Mouse (Mus musculus) embryonic facial prominence, embryonic 11.5 days (tissue): ENCODE measurements at regions not wholly inside any gene's neighbourhood (a gene's known extent, or its start where the extent isn't known, plus 50 kb on each side); places are given as distances from the start of the nearest gene placed in this dataset.

Source experiments
- ATAC-seq: fragments of 200-750 bp; cut with Nextera tagmentation; replicated peaks from 2 replicates; pipeline ENCODE4 v1.8.0; 2017; ENCODE audit warnings: low read depth; ENCODE audit not compliant: insufficient number of reproducible peaks, low FRiP score, low TSS enrichment
- DNase-seq: peaks from one replicate; pipeline ENCODE4 v3.0.0-alpha.2; 2015; ENCODE audit warnings: low spot score
- H3K27ac ChIP-seq: fragments of 300-500 bp; sonication (generic); replicated peaks from 2 replicates; pipeline ENCODE4 v1.5.1; 2014; ENCODE audit warnings: mild to moderate bottlenecking, low read depth, low read length, control low read depth
- H3K27me3 ChIP-seq: fragments of 300-500 bp; sonication (generic); 2 replicates; pipeline ENCODE4 v1.6.1; 2014; ENCODE audit warnings: mild to moderate bottlenecking, low read length, moderate library complexity, mixed read lengths; ENCODE audit not compliant: control insufficient read depth, insufficient read depth
- H3K36me3 ChIP-seq: fragments of 300-500 bp; sonication (generic); replicated peaks from 2 replicates; pipeline ENCODE4 v1.6.1; 2014; ENCODE audit warnings: low read depth, mild to moderate bottlenecking, low read length, moderate library complexity, mixed read lengths; ENCODE audit not compliant: control insufficient read depth, insufficient read depth
- H3K4me1 ChIP-seq: fragments of 300-500 bp; sonication (generic); 2 replicates; pipeline ENCODE4 v1.6.1; 2014; ENCODE audit warnings: low read length, mixed read lengths; ENCODE audit not compliant: control insufficient read depth, insufficient read depth
- H3K4me2 ChIP-seq: fragments of 300-500 bp; sonication (generic); 2 replicates; pipeline ENCODE4 v1.6.1; 2014; ENCODE audit warnings: low read depth, mild to moderate bottlenecking, control low read depth, low read length, moderate library complexity
- H3K4me3 ChIP-seq: fragments of 300-500 bp; sonication (generic); 2 replicates; pipeline ENCODE4 v1.5.1; 2014; ENCODE audit warnings: low read depth, low read length, control low read depth
- H3K9ac ChIP-seq: fragments of 300-500 bp; sonication (generic); replicated peaks from 2 replicates; pipeline ENCODE4 v1.6.1; 2014; ENCODE audit warnings: mild to moderate bottlenecking, control low read depth, low read length
- H3K9me3 ChIP-seq: fragments of 300-500 bp; sonication (generic); replicated peaks from 2 replicates; pipeline ENCODE4 v1.6.1; 2016; ENCODE audit warnings: mild to moderate bottlenecking, low read length, inconsistent platforms, mixed read lengths; ENCODE audit not compliant: control insufficient read depth
- WGBS: fragments of 180-500 bp; shearing (Covaris S2); extraction: QIAGEN DNeasy Blood & Tissue Kit; methylation state at CpG from one replicate; pipeline ENCODE4 v1.1.7; 2014; 5-methylcytosine and 5-hydroxymethylcytosine counted together

DNA sequence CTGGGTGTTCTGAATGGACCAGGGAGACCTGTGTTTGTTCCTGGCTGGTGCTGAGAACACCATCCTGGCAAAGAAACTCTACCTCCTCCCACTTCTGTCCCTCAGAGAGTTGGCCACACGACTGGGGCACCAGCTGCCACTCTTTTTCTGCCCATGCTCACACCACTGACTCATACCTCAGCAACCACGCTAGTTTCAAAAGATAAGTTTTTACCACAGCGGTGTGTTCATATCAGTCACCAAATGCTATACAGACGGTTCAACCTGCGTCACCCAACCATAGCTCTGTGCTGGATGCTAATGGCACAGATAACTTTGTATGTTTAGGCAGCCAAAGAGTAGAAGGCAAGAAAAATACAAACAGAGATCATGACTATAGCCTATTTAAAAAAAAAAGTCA is 235.4 kb upstream of the Klf3 start:
- no peaks in the 10 kb centered on the region for H3K9me3 ChIP-seq
- H3K4me2 ChIP-seq: no peak overlapping the region
- H3K27ac ChIP-seq: no peak overlapping the region
- H3K4me3 ChIP-seq: no peak overlapping the region
- H3K36me3 ChIP-seq: no peaks in the 10 kb centered on the region
- no peaks in the 10 kb centered on the region for H3K27me3 ChIP-seq
- 94% methylated on average over 5 of the region's 5 CpGs for WGBS
- H3K9ac ChIP-seq: no peak overlapping the region
- H3K4me1 ChIP-seq: no peaks in the 10 kb centered on the region
- no peak for DNase-seq
- no peak for ATAC-seq

DNA sequence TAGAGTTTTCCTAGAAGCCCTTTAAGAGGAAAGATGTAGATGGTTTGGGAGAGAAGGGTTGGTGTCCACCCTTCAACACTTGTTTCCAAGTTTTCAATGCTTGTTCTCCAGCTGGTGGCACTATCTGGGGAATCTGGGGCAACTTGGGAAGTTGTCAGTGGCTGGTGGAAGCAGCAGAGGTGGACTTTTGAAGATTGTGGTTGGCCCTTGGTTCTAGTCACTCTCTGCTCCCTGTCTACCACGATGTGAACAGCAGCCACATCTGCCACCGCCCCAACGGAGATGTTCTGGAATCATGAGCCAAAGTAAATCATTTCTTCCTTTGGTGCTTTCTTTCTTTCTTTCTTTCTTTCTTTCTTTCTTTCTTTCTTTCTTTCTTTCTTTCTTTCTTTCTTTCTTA is 234.9 kb upstream of the Klf3 start:
- Histone ChIP-seq H3K9me3 (no peaks in the 10 kb centered on the region), H3K4me3 (no peak overlapping the region), H3K4me2 (no peak overlapping the region), H3K9ac (no peak overlapping the region), H3K36me3 (no peaks in the 10 kb centered on the region), H3K27ac (no peak overlapping the region), H3K27me3 (no peaks in the 10 kb centered on the region), H3K4me1 (no peaks in the 10 kb centered on the region)
- DNase-seq (no peak), ATAC-seq (no peak)
- WGBS: 89% methylated on average over 3 of the region's 3 CpGs

DNA sequence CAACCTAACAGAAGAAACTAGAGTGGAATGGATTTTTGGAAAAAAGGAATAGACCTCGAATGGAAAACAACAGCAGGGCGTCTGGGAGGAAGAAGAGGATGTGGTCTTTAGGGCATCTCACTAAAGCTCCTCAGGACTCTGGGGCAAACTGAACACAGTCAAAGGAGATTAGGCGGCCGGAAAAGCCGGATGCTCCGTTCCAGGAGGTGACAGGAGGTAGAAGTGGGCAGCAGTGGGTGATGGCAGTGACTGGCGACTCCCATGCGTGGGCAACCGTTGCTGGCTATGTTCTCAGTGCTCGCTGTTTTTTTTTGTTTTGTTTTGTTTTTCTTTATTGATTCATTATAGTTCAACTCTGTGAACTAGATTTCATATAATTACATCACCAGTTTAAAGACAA is 228.8 kb upstream of the Klf3 start:
- DNase-seq (no peak), ATAC-seq (no peak)
- no peak overlapping the region for H3K4me3 ChIP-seq
- 0 out of 2 replicates have a peak, but pooled peaks cover under 1% of the 10 kb centered on the region for H3K4me1 ChIP-seq
- no peaks in the 10 kb centered on the region for H3K36me3 ChIP-seq
- 91% methylated on average over 10 of the region's 10 CpGs for WGBS
- H3K27ac ChIP-seq: no peak overlapping the region
- no peaks in the 10 kb centered on the region for H3K27me3 ChIP-seq
- H3K4me2 ChIP-seq: no peak overlapping the region
- no peak overlapping the region for H3K9ac ChIP-seq
- no peaks in the 10 kb centered on the region for H3K9me3 ChIP-seq

DNA sequence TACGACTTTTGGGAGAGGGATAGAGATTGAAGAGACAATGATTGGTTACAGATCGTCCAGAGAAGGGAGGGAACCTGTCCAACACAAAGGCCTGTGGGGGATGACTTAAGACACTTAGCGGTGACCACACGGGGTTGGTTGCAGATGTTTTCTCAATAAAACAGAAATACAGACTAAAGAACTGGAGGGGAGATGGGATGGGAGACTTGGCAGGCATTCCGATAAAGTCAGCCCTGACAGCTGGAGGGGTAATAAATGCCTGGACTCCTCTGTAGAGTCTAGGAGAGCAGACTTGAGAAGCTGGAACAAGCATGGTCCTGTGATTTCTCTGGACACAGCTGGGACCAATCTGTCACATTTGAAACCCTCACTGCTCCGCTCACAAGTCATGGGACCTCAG is 227.3 kb upstream of the Klf3 start:
- no peak overlapping the region for H3K4me3 ChIP-seq
- no peaks in the 10 kb centered on the region for H3K36me3 ChIP-seq
- no peaks in the 10 kb centered on the region for H3K27me3 ChIP-seq
- no peak for ATAC-seq
- no peaks in the 10 kb centered on the region for H3K9me3 ChIP-seq
- H3K4me1 ChIP-seq: peaks cover 8% of the 10 kb centered on the region
- H3K9ac ChIP-seq: no peak overlapping the region
- 69% methylated on average over 6 of the region's 6 CpGs for WGBS
- no peak overlapping the region for H3K27ac ChIP-seq
- DNase-seq: peak; percentile 45
- H3K4me2 ChIP-seq: no peak overlapping the region

DNA sequence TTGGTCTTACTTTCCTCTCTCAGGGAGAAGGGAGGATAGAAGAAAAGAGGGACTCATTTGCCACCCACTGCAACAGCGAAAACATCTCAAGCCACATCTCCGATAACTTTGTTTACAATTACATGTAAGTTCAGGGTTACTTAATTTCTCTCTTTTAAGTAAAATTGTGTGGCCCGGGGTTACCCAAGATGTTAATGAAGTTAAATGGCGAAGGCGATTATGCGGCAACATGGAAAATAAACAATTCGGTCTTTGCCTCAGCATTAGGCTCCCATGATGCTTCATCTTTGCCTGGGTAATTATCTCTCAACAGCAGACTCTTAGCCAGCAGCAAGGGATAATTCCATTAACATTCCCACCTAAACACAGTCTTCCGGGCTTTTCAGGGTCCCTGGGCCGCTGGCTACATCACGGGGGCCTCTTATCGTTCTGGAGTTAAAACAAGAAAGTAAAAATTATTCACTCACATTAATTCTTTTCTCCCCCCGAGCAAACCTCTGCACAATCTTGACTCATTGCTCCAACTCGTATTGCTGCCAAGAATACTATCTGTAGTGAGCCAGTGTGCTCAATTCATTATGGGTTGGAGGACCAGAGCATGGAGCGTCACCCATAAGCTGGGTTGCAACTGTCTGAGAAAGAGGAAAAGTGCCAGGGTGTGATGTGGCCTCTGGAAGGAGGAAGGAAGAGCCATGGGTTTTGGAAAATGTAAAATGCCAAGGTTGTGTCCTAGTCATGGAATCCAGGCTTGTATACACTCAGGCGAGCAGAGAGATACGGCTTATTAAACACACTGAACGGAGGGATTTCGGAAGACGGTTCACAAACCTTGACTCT is 226.5 kb upstream of the Klf3 start:
- H3K4me3 ChIP-seq: no peak overlapping the region
- H3K36me3 ChIP-seq: no peaks in the 10 kb centered on the region
- H3K9ac ChIP-seq: no peak overlapping the region
- peaks cover 8% of the 10 kb centered on the region for H3K4me1 ChIP-seq
- H3K27me3 ChIP-seq: no peaks in the 10 kb centered on the region
- no peak for ATAC-seq
- no peak for DNase-seq
- no peaks in the 10 kb centered on the region for H3K9me3 ChIP-seq
- no peak overlapping the region for H3K4me2 ChIP-seq
- WGBS: 80% methylated on average over 19 of the region's 19 CpGs
- H3K27ac ChIP-seq: no peak overlapping the region

GRCm38 (mm10) chr5:64577424-64577823 is 225.8 kb upstream of the Klf3 start:
- H3K9ac ChIP-seq: no peak overlapping the region
- no peak overlapping the region for H3K4me2 ChIP-seq
- H3K36me3 ChIP-seq: no peaks in the 10 kb centered on the region
- DNase-seq (no peak), ATAC-seq (no peak)
- H3K4me1 ChIP-seq: peaks cover 8% of the 10 kb centered on the region
- H3K27me3 ChIP-seq: no peaks in the 10 kb centered on the region
- no peak overlapping the region for H3K27ac ChIP-seq
- 73% methylated on average over 7 of the region's 7 CpGs for WGBS
- H3K4me3 ChIP-seq: no peak overlapping the region
- no peaks in the 10 kb centered on the region for H3K9me3 ChIP-seq

GRCm38 (mm10) chr5:64578536-64578935 is 224.7 kb upstream of the Klf3 start:
- no peak overlapping the region for H3K4me3 ChIP-seq
- no peak overlapping the region for H3K9ac ChIP-seq
- H3K4me1 ChIP-seq: peaks cover 8% of the 10 kb centered on the region
- ATAC-seq (no peak), DNase-seq (no peak)
- H3K27ac ChIP-seq: no peak overlapping the region
- H3K36me3 ChIP-seq: no peaks in the 10 kb centered on the region
- no peak overlapping the region for H3K4me2 ChIP-seq
- 89% methylated on average over 6 of the region's 6 CpGs for WGBS
- H3K27me3 ChIP-seq: no peaks in the 10 kb centered on the region
- H3K9me3 ChIP-seq: no peaks in the 10 kb centered on the region

- H3K4me1 ChIP-seq: peaks cover 8% of the 10 kb centered on the region
- DNase-seq (no peak), ATAC-seq (no peak)
- H3K9ac ChIP-seq: no peak overlapping the region
- whole genome bisulfite sequencing: 39% methylated on average over 5 of the region's 5 CpGs
- no peaks in the 10 kb centered on the region for H3K9me3 ChIP-seq
- no peaks in the 10 kb centered on the region for H3K27me3 ChIP-seq
- H3K36me3 ChIP-seq: no peaks in the 10 kb centered on the region
- H3K4me3 ChIP-seq: no peak overlapping the region
- no peak overlapping the region for H3K27ac ChIP-seq
- H3K4me2 ChIP-seq: no peak overlapping the region
These were observed 224.1 kb upstream of the Klf3 start for GRCm38 (mm10) chr5:64579086-64579485.
